Mouse (Mus musculus) embryonic facial prominence, embryonic 11.5 days (tissue): ENCODE results near the gene Ak1. TPM values are rescaled to one million over a fixed set of nuclear protein-coding genes. Genes with fewer than 3 reads are reported as not detected.

Source experiments
- ATAC-seq: fragments of 200-750 bp; cut with Nextera tagmentation; replicated peaks from 2 replicates; pipeline ENCODE4 v1.8.0; 2017; ENCODE audit warnings: low read depth; ENCODE audit not compliant: insufficient number of reproducible peaks, low FRiP score, low TSS enrichment
- DNase-seq: peaks from one replicate; pipeline ENCODE4 v3.0.0-alpha.2; 2015; ENCODE audit warnings: low spot score
- H3K27ac ChIP-seq: fragments of 300-500 bp; sonication (generic); replicated peaks from 2 replicates; pipeline ENCODE4 v1.5.1; 2014; ENCODE audit warnings: mild to moderate bottlenecking, low read depth, low read length, control low read depth
- H3K27me3 ChIP-seq: fragments of 300-500 bp; sonication (generic); 2 replicates; pipeline ENCODE4 v1.6.1; 2014; ENCODE audit warnings: mild to moderate bottlenecking, low read length, moderate library complexity, mixed read lengths; ENCODE audit not compliant: control insufficient read depth, insufficient read depth
- H3K36me3 ChIP-seq: fragments of 300-500 bp; sonication (generic); replicated peaks from 2 replicates; pipeline ENCODE4 v1.6.1; 2014; ENCODE audit warnings: low read depth, mild to moderate bottlenecking, low read length, moderate library complexity, mixed read lengths; ENCODE audit not compliant: control insufficient read depth, insufficient read depth
- H3K4me1 ChIP-seq: fragments of 300-500 bp; sonication (generic); 2 replicates; pipeline ENCODE4 v1.6.1; 2014; ENCODE audit warnings: low read length, mixed read lengths; ENCODE audit not compliant: control insufficient read depth, insufficient read depth
- H3K4me2 ChIP-seq: fragments of 300-500 bp; sonication (generic); 2 replicates; pipeline ENCODE4 v1.6.1; 2014; ENCODE audit warnings: low read depth, mild to moderate bottlenecking, control low read depth, low read length, moderate library complexity
- H3K4me3 ChIP-seq: fragments of 300-500 bp; sonication (generic); 2 replicates; pipeline ENCODE4 v1.5.1; 2014; ENCODE audit warnings: low read depth, low read length, control low read depth
- H3K9ac ChIP-seq: fragments of 300-500 bp; sonication (generic); replicated peaks from 2 replicates; pipeline ENCODE4 v1.6.1; 2014; ENCODE audit warnings: mild to moderate bottlenecking, control low read depth, low read length
- H3K9me3 ChIP-seq: fragments of 300-500 bp; sonication (generic); replicated peaks from 2 replicates; pipeline ENCODE4 v1.6.1; 2016; ENCODE audit warnings: mild to moderate bottlenecking, low read length, inconsistent platforms, mixed read lengths; ENCODE audit not compliant: control insufficient read depth
- WGBS: fragments of 180-500 bp; shearing (Covaris S2); extraction: QIAGEN DNeasy Blood & Tissue Kit; methylation state at CpG from one replicate; pipeline ENCODE4 v1.1.7; 2014; 5-methylcytosine and 5-hydroxymethylcytosine counted together
- polyA plus RNA-seq: library from polyadenylated mRNA; unstranded; fragments of >200 nt; fragmentation: Nextera tagmentation; extraction: Ambion mirVana; gene quantifications from 2 replicates; pipeline ENCODE4 v1.2.1, GENCODE M21; 2014

Ak1 gene
- polyA plus RNA-seq, 1 experiment from 2014 or later: 13.7 TPM

GRCm38 (mm10) chr2:32627266-32628043 lies 5.9 kb downstream of the Ak1 start:
- ATAC-seq: no peak
- Histone ChIP-seq H3K9ac (no peak overlapping the region), H3K4me2 (no peak overlapping the region), H3K27ac (no peak overlapping the region), H3K4me3 (no peak overlapping the region), H3K9me3 (no peaks in the 10 kb centered on the region), H3K4me1 (peaks cover 15% of the 10 kb centered on the region), H3K27me3 (no peaks in the 10 kb centered on the region), H3K36me3 (no peaks in the 10 kb centered on the region)
- WGBS: 62% methylated on average over 20 of the region's 20 CpGs
- no peak for DNase-seq

DNA sequence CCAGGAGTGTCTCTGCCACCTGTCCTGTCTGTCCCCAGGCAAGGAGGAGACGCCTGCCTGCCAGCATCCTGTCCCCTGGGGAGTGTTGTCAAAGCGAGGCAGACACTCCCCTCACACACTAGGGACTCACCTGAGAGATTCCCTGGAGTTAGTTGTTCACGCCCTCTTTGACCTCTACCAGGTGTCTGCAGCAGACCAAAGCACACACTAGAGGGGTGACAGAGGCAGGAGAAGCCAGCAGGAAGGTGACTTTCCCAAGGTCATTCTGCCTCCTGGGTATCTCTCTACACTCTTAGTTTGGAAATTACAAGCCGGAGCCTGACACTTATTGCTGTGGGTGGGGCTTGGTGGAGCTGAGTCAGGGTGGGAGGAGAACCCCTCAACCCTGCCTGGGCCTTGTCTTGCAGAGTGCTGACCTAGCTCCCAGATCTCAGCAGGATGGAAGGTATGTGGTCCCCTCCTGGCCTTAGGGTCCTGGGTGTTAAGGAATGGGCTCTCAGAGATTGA lies 6.5 kb downstream of the Ak1 start:
- 58% methylated on average over 4 of the region's 4 CpGs for WGBS
- no peak for DNase-seq
- no peak overlapping the region for H3K27ac ChIP-seq
- H3K27me3 ChIP-seq: no peaks in the 10 kb centered on the region
- no peak overlapping the region for H3K9ac ChIP-seq
- no peak overlapping the region for H3K4me2 ChIP-seq
- no peak overlapping the region for H3K4me3 ChIP-seq
- H3K36me3 ChIP-seq: no peaks in the 10 kb centered on the region
- H3K9me3 ChIP-seq: no peaks in the 10 kb centered on the region
- no peak for ATAC-seq
- peaks cover 15% of the 10 kb centered on the region for H3K4me1 ChIP-seq

DNA sequence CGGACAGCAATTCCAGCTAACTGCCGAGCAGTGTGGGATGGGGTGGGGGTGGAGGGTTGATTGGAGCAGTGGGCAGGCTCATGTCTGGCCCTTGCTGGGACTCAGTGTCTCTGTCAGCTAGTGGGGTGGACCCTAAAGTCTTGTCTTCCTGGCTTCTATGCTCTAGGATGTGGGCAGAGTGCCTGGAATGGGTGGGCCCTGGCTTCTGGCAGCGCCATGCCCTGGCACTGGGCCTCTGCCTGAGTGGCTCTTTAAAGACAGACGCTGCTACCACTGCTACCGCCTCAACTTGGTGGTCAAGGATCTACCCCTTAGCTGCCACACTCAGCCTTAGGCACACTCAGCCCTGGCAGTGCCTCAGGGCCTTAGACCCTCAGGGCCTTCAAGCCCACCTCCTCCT lies 7.2 kb downstream of the Ak1 start:
- WGBS: 61% methylated on average over 5 of the region's 5 CpGs
- H3K9me3 ChIP-seq: no peaks in the 10 kb centered on the region
- no peak overlapping the region for H3K4me2 ChIP-seq
- H3K4me1 ChIP-seq: peaks cover 15% of the 10 kb centered on the region
- H3K4me3 ChIP-seq: no peak overlapping the region
- no peaks in the 10 kb centered on the region for H3K27me3 ChIP-seq
- no peak overlapping the region for H3K9ac ChIP-seq
- no peak for ATAC-seq
- H3K27ac ChIP-seq: no peak overlapping the region; the same call in 1 of the 2 replicates
- H3K36me3 ChIP-seq: no peaks in the 10 kb centered on the region
- DNase-seq: no peak

DNA sequence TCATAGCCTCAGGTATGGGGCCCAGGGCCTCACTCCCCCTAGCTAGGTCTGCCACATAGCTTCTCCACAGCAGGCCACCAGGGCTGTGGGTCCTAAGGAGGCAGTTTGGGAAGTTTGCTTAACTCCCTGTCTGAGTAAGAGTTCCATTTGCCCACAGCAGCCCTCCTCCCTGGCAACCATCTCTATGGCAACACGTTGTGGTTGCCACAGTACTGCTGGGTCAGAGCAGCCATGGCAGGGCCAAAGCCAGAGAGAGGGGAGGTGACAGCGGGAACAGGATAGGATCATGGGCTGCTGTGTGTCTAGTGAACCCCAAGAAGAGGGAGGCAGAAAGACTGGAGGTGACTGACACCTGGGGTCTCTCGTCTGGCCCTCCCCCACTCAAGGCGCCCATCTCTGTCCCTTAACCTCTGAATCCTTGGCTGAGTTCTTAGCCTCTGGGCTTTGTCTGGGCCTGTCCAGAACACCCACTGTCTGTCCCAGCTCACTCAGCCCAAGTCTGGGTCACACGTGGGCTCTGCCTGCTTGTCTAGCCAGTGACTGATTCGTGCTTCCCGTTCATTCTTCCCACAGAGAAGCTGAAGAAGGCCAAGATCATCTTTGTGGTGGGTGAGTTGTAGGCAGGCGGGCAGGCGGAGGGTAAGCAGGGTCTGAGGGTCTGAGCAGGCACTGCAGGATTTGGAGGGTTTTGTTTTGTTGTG lies 7.9 kb downstream of the Ak1 start:
- no peak overlapping the region; the same call in 1 of the 2 replicates for H3K9ac ChIP-seq
- ATAC-seq: peak; percentile 44; the same call in 1 of the 2 replicates
- H3K27me3 ChIP-seq: no peaks in the 10 kb centered on the region
- H3K4me2 ChIP-seq: no peak overlapping the region
- H3K27ac ChIP-seq: no peak overlapping the region
- 36% methylated on average over 9 of the region's 9 CpGs for WGBS
- no peaks in the 10 kb centered on the region for H3K9me3 ChIP-seq
- H3K36me3 ChIP-seq: no peaks in the 10 kb centered on the region
- DNase-seq: peak; percentile 76
- H3K4me3 ChIP-seq: no peak overlapping the region
- H3K4me1 ChIP-seq: peaks cover 15% of the 10 kb centered on the region

DNA sequence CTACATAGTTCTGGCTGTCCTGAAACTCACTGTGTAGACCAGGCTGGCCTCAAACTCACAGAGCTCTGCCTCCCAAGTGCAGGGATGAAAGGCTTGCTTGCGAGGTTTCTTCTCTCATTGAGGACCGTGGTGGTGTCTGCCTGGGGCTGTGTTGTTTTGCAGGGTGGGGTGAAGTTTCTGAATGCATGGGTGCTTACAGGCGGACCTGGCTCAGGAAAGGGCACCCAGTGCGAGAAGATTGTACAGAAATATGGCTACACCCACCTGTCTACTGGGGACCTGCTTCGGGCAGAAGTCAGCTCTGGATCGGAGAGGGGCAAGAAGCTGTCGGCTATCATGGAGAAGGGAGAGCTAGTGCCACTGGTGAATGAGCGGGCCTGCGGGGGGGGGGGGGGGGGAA lies 8.5 kb downstream of the Ak1 start:
- H3K27ac ChIP-seq: no peak overlapping the region
- no peak for DNase-seq
- H3K36me3 ChIP-seq: no peaks in the 10 kb centered on the region
- H3K27me3 ChIP-seq: no peaks in the 10 kb centered on the region
- 68% methylated on average over 7 of the region's 9 CpGs for WGBS
- H3K9me3 ChIP-seq: no peaks in the 10 kb centered on the region
- H3K4me1 ChIP-seq: peaks cover 15% of the 10 kb centered on the region
- no peak for ATAC-seq
- no peak overlapping the region for H3K4me3 ChIP-seq
- no peak overlapping the region for H3K4me2 ChIP-seq
- H3K9ac ChIP-seq: no peak overlapping the region

- Histone ChIP-seq H3K4me2 (no peak overlapping the region), H3K27ac (no peak overlapping the region), H3K27me3 (no peaks in the 10 kb centered on the region), H3K4me1 (peaks cover 10% of the 10 kb centered on the region), H3K9me3 (no peaks in the 10 kb centered on the region), H3K4me3 (no peak overlapping the region), H3K9ac (no peak overlapping the region; the same call in 1 of the 2 replicates), H3K36me3 (no peaks in the 10 kb centered on the region)
- DNase-seq (no peak), ATAC-seq (no peak)
- whole genome bisulfite sequencing: 84% methylated on average over 10 of the region's 10 CpGs
These were observed 9.5 kb downstream of the Ak1 start for GRCm38 (mm10) chr2:32631046-32631445.

- Histone ChIP-seq H3K4me3 (no peak overlapping the region), H3K36me3 (no peaks in the 10 kb centered on the region), H3K27ac (no peak overlapping the region), H3K9me3 (no peaks in the 10 kb centered on the region), H3K4me1 (peaks cover 5% of the 10 kb centered on the region; the same call in 1 of the 2 replicates), H3K4me2 (no peak overlapping the region), H3K27me3 (no peaks in the 10 kb centered on the region), H3K9ac (no peak overlapping the region)
- peak; percentile 86 for DNase-seq
- no peak for ATAC-seq
- 54% methylated on average over 7 of the region's 7 CpGs for WGBS
These were observed 10.3 kb downstream of the Ak1 start for GRCm38 (mm10) chr2:32631737-32632394.
